Mouse (Mus musculus): ENCODE measurements around the gene Arhgap6. TPM values are rescaled to one million over a fixed set of nuclear protein-coding genes. Genes with fewer than 3 reads are reported as not detected.

The Arhgap6 gene
- polyA plus RNA-seq (2014; fragmentation: Illumina TruSeq; extraction: RNeasy Lipid Tissue Mini Kit (QIAGEN cat#74804); ENCODE audit: low replicate concordance) = 8.2 TPM

DNA sequence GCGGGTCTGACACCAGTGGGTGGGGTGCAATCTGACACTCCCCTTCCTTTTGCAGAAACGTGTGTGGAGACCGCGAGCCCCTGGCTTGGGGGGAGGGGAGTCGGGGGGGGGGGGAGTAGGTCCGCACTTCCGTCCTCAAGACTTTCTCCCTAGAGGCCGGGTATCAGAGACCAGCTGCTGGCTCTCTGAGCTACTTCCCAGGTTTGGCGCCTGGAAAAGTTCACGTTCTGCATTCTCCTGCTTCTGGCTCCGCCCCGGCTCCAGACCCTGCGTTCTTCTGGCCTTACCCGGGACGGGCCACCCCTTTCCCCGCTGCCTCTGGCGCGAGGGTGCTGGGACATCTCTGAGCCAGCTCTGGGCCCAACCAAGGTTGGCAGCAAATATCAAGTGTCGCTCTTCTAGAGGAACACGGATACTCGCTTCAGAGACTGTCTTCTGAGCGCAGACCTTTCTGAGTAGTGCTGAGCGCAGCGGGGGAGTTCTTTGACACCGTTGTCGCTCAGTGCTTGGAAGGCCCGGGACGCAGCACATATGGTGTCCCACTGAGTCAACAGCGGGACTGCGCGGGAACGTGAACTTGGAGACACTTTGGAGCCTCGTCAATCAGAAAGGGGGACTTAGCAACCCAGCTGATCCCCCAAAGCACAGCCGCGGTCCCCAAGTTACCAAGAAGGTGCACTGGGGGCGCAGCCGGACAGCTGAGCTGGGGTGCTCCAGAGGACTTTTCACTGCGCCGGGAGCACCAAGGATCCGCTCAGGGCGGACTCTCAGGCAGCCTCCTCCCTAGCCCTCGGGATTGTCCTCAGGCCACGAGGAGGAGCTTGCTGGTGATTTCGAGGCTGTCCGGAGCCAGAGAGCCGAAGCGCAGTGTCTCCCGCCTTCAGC is at the start of gene Arhgap6:
Arhgap6 (plus strand) TSS at position 126 of the 885 bp plus-strand sequence.

DNA sequence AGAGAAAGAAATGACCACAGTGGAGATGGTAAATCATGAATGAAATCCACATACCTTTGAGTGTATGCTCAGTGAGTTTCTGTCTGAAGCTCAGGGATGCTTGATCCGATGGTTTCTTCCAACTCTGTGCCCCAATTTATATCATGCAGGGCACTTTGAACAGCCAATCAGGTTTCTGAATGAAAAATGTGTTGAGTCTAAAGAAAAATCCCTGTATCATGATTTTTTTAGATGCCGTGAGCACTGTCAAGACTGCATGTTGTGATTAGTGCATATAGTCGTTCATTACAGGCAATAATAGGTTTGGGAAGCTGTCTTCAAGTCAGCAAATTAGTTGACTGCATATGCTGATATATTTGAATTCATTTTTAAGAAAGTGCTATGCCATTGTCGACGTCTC is 392.2 kb downstream of the Arhgap6 start, which contains the start of gene Amelx:
Amelx (minus strand) TSS at position 101 of the 400 bp plus-strand sequence.

DNA sequence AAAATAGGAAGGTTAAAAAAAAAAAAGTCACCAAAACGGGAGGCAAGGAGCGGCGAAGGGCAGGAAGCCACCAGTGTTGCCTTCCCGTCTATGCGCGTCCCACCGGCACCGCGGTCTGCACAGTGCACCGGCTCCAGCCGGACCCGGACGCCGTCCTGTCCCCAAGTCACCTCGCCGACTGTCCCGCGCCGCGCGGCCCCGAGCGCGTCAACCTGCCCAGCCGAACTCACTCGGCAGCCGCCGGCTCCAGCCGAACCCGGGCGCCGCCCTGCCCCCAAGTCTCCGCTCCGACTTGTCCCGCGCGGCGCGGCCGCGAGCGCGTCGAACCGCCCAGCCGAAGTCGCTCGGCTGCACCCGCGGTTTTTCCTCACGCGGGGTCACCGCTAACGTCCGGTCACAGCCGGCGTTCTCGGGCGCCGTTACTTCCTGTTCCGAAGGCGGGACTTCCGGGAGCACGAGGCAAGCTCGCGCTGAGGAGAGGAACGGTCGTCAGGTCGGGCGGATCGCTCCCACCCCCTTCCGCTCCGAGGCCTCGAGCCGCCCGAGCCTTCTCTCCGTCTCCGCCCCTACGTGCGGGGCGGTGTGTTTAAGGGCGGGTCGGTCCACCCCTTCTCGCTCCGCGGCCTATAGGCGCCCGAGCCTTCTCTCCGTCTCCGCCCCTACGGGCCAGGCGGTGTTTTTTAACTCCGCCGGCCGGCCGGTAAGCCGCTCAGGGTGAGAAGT is 525.2 kb downstream of the Arhgap6 start, which contains the start of gene Hccs:
Hccs (minus strand) TSS at position 428 of the 723 bp plus-strand sequence.

Other genes starting within 250 kb of the Arhgap6 start
- gene Frmpd4, start 217.9 kb upstream of the Arhgap6 start, polyA plus RNA-seq (2014; fragmentation: Illumina TruSeq; extraction: RNeasy Lipid Tissue Mini Kit (QIAGEN cat#74804); ENCODE audit: low replicate concordance) = 0.11 TPM
- gene Msl3, start 121.2 kb upstream of the Arhgap6 start, polyA plus RNA-seq (2014; fragmentation: Illumina TruSeq; extraction: RNeasy Lipid Tissue Mini Kit (QIAGEN cat#74804); ENCODE audit: low replicate concordance) = 99.9 TPM